Mouse (Mus musculus) ZHBTc4 (cell line): ENCODE data around the gene Sufu.
A peak's percentile ranks its signal among the peaks of the same experiment; 100 is the strongest.

Source experiments
- DNase-seq: peaks from one replicate; pipeline ENCODE4 v3.0.0-alpha.2; 2011; ENCODE audit warnings: low read depth, low spot score

Gene Sufu

DNA sequence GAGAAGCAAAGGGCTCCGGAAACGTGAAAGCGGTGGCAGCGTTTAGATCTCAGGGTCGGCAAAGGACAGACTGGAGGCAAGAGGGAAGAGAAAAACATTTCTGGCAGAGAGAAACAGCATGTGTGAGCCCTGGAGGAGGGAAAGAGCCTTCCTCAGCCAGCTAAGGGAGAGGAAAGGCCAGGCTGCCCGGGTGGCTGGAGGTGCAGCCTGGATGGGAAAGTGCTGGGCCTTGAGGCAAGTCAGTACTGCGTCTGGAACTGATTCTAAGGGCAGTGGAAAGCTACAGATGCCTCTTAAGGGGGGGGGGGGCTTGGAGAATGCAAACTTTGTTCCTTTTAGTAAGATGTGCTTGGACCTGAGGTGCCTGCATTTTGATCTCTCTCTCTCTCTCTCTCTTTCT lies 37.0 kb downstream of the Sufu start:
- DNase-seq = no peak

GRCm38 (mm10) chr19:46434148-46434547 lies 37.5 kb downstream of the Sufu start:
- no peak for DNase-seq

DNA sequence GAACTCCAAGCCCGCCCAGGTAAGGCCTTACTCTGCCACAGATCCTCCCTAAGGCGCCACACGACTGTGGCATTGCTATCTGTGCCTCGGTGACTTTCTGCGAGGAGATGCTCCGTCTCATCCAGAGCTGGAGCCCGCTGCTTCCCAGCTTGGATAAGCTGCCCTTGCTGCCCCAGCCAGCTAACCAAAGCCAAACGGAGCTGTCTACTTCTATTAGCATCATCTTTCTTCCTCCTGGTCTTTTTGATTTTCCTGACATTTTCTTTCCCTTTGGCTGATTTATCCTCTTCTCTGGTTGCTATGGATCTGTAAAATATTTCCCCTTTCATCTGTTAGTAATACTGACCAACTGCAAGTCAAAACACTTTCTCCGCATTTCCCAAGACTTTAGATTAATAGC lies 37.9 kb downstream of the Sufu start:
- DNase-seq = no peak

- DNase-seq = peak; percentile 92
Measured at GRCm38 (mm10) chr19:46435492-46435891, 38.8 kb downstream of the Sufu start.

DNA sequence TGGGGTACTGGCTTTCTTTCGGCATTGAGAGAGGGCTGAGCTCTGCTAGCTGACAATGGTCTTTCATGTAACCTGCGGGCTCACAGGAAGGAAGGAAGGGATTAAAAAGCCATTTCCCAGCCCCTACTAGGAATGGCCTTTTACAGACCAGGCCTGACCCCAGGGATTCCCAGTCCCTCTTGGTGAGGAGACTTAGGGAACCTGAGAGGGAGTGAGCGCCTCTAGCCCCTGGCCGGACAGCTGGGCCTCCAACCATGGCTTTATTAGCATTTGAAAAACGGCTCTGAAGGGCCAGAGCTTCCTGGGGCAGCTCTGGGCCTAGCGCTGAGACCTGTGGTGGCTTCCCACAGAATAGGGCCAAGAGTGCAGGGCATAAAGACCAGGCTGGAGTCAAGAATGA lies 46.8 kb downstream of the Sufu start:
- DNase-seq = no peak

- DNase-seq = peak; percentile 93
Measured at GRCm38 (mm10) chr19:46444209-46444608, 47.5 kb downstream of the Sufu start.

DNA sequence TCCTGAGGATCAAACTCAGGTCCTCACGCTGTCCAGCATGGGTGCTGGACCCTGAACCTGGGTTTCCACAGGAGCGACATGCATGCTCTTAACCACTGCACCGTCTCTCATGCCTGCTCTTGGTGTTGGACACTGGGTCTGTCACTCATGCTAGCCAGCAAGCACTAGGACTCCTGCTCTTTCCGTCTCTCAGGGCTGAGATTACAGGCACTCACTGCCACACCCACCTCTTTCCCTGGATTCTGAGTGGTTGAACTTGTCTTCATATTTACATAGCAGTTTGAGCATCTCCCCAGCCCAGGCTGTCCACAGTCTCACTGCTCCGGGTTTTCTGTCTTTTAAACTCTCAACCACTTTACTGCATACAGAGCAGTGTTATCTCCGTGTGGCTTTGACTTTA lies 48.9 kb downstream of the Sufu start:
- peak; percentile 35 for DNase-seq

DNA sequence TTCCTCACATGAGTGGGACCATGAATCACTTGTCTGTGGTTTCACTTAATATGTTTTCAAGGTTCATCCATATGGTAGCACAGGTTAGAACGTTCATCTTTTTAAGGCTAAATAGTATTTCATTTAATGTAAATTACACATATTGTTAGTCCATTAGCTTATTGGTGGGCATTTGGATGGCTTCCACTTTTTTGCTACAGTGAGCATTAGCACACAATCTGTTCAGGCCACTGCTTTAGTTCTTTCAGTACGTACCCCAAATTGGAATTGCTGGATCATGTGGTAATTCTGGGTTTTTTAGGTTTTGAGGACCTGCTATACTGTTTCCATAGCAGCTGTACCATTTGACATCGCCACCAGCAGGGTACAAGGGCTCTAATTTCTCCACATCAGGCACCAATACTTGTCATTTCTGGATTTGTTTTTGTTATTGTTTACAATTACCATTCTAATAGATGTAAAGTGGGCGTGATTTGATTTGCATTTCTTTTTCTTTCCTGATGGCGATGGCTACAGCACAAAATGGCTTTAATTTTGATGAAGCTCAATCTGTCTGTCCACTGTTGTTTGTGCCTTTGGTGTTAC lies 49.8 kb downstream of the Sufu start:
- no peak for DNase-seq

GRCm38 (mm10) chr19:46447110-46447509 lies 50.4 kb downstream of the Sufu start:
- DNase-seq = no peak

- DNase-seq = no peak
Measured at GRCm38 (mm10) chr19:46447911-46448310, 51.2 kb downstream of the Sufu start.

GRCm38 (mm10) chr19:46449261-46450005 lies 52.7 kb downstream of the Sufu start:
- no peak for DNase-seq

DNA sequence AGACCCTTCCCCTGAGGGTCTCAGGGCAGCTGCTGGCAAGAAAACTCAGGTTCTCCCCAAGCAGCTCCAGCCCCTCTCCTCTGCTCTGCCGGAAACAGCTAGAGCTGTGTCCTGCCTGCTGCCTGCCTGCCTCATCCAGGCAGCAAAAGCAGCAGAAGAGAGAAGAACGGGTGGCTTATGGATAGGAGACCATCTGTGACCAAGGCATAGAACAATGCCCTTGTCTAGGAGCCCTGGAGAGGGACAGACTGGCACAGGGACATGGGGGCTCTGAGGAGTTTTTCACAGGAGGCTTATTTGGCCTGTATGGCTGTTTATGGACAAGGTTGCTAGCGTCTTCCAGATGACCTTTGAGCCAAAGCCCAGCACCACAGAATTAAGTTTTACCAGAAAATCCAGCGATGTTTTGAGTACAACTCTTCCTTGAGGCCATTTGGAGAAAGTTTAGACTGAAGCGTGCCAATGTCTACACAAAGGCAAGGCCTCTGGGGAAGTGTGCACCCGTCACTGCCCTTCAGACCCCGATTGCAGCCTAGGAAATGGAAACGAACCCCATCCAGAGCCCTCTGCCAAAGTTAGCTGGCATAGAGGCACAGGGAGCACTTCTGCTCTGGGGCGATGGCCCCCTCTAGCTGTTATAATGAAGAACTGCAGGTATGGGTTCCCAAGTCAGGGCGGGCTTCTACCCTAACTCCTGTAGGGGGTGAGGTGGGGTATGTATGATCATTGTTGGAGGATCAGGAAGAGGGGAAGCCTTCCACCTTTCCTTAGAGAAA lies 55.5 kb downstream of the Sufu start:
- DNase-seq = peak; percentile 76

- no peak for DNase-seq
Measured at GRCm38 (mm10) chr19:46452916-46453315, 56.2 kb downstream of the Sufu start.

DNA sequence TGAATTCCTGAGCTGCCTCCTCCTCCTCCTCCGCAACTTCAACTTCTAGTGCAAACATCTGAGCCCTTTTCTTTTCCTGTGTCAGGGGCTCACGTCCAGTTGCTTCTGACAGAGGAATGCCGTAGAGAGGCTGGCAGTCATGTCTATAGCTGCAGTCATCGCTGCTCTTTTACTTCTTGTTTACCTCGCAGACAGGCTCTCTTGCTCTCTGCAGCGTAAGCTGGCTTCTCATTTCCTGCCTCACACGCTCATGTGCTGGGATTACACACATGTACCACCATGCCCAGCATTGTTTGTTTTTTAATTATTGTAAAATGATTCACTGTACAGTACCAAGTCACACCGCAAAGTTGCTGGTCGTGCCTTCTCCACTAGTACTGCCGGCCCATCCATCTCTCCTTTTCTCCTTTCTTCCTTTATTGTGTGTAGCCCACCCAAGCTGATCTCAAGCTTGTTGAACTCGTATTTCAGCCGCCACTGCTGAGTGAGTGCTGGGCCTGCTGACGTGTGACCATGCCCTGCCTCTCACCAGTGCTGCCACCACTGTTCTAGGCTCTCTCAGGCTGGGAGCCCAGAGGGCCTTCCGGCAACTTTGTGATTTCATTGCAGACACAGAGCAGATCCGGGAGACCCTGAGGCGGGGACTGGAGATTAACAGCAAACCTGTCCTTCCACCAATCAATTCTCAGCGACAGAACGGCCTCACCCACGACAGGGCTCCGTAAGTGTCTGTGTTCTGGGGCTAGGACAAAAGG lies 57.6 kb downstream of the Sufu start:
- no peak for DNase-seq

DNA sequence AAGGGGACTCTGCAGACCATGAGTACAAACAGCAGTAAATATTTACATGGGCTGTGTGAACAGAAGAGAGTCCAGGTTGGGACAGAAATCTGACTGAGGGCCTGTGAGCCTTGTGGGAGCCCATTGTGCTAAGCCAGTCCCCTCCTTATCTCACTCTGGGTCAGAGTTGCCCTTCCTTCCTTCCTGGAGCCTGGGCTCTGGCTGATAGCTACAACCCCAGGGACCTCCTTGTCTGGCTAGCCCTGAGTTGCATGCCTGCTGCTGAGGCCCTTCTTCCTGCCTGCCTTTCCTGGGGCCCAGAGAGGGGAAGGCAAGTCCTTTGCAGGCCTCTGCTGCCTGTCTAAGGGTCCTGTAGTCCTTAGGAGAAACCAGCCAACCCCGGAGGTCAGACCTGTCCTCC lies 58.3 kb downstream of the Sufu start:
- no peak for DNase-seq

- no peak for DNase-seq
Measured at GRCm38 (mm10) chr19:46455556-46455955, 58.9 kb downstream of the Sufu start.

GRCm38 (mm10) chr19:46456018-46456735 lies 59.5 kb downstream of the Sufu start:
- no peak for DNase-seq

DNA sequence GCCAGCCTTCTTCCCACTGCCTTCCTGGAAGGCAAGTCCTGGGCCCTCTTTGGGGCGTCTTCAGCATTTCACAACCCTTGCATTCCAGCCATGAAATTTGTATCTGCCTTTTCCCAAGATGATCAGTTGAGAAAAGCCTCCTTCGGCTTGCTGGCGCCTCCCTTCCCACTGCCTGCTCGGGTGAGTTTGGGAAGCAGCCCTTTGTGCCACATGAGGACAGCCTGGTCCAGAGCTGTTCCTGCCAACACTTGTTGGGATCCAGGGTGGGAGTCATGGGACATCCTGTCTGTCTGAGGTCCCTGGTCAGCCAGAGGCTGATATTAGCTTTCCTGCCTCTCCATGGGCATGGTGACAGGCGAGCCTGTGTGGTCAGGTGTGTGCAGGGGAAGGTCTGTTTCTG lies 61.1 kb downstream of the Sufu start:
- no peak for DNase-seq

GRCm38 (mm10) chr19:46459256-46459655 lies 62.6 kb downstream of the Sufu start:
- DNase-seq = no peak

DNA sequence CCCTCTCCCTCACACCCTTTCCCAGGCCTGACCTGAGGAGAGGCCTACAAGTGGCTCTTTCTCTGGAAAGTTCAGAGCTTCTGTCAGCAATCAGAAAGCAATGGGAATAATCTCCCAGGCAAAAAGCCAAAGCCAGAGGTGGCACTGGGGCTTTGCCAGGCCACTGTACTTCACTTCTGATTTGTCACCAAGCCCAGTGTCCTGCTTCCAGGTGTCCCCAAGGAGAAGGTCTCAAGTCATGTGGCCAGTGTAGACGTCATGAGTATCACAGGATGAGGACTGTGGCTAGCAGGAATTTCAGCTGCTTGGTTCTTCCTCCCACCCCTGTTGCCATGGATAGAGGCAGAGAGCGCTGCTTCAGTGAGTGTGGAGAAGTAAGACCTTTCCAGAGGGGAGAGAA lies 63.2 kb downstream of the Sufu start:
- no peak for DNase-seq

- DNase-seq = no peak
Measured at GRCm38 (mm10) chr19:46462574-46462973, 65.9 kb downstream of the Sufu start.
